ENCODE assay signal across 12 mouse cellular contexts in genomic region chr8:13204371-13205140, GRCm38 (mm10). TPM values are rescaled to one million over a fixed set of nuclear protein-coding genes. Genes with fewer than 3 reads are reported as not detected.
DNase-seq lines count a peak whose midpoint lies in the region; ATAC-seq and TF ChIP-seq lines count a peak whose summit lies in the region.
"Had no signal": no experiment of that assay in that cellular context is flagged by ENCODE, and none has a peak within 500 bp of the region (broad histone marks: within the 10 kb centered on the region; RNA-seq: fewer than 3 reads in every experiment).

No protein-coding gene starts in this region.

- no peak for TF ChIP-seq RAD21 in MEL (IDR thresholded peaks at IDR 0.05; ENCODE audit: low read depth, low read length)

- TF ChIP-seq EP300 in MEL (IDR thresholded peaks at IDR 0.05; ENCODE audit: low read depth in 1 of 2, low read length in 2 of 2): no peak

- no peaks in the 10 kb centered on the region for H3K36me3 ChIP-seq in heart, embryonic 11.5 days (ENCODE audit: control insufficient read depth, insufficient read depth, low read length)
- H3K36me3 ChIP-seq in MEL (ENCODE audit: control insufficient read depth in 1 of 2, insufficient read depth in 2 of 2, low read length in 2 of 2): peaks cover 0 to 49% of the 10 kb centered on the region in 2 experiments; a peak in 2 of 4 replicates
- no peaks in the 10 kb centered on the region for H3K36me3 ChIP-seq in intestine, embryonic 16.5 days (ENCODE audit: control insufficient read depth, insufficient read depth, low read length)
- H3K36me3 ChIP-seq: embryonic facial prominence, embryonic 12.5 days; limb, embryonic 15.5 days had no signal

- DNase-seq in heart, postnatal 4 days: no peak
- peak; percentile 80 for DNase-seq in MEL (ENCODE audit: low read depth, low spot score)
- DNase-seq in lung, postnatal 36 days: peak; percentile 87
- DNase-seq in frontal cortex, postnatal 36 days (ENCODE audit: low spot score in 2 of 2): no peak
- DNase-seq in left cerebral cortex, postnatal 36 days (ENCODE audit: low spot score in 2 of 2): no peak
- no peak for DNase-seq in right cerebral cortex, postnatal 14 days
- DNase-seq: thymus, postnatal 25 days had no signal

- ATAC-seq in heart, embryonic 11.5 days (replicated peaks; ENCODE audit: insufficient number of reproducible peaks, low FRiP score, low TSS enrichment): 0 out of 2 replicates have a peak, but pooled peaks have one; percentile 49
- peak; percentile 71 for ATAC-seq in intestine, embryonic 16.5 days

- peak overlapping the region; percentile 71 for H3K27ac ChIP-seq in heart, embryonic 11.5 days (ENCODE audit: low read depth, low read length)
- H3K27ac ChIP-seq in MEL (ENCODE audit: control insufficient read depth, low read depth, low read length): 0 out of 2 replicates have a peak overlapping the region, but pooled peaks have one; percentile 25
- H3K27ac ChIP-seq in intestine, embryonic 16.5 days (ENCODE audit: low read length): peak overlapping the region; percentile 63
- H3K27ac ChIP-seq: embryonic facial prominence, embryonic 12.5 days; limb, embryonic 15.5 days had no signal

- peaks cover 23% of the 10 kb centered on the region for H3K4me1 ChIP-seq in heart, embryonic 11.5 days (ENCODE audit: control insufficient read depth, insufficient read depth, low read length)
- H3K4me1 ChIP-seq in MEL (ENCODE audit: control insufficient read depth in 1 of 2, insufficient read depth in 2 of 2, low read length in 2 of 2): peaks cover 22 to 63% of the 10 kb centered on the region in 2 experiments
- H3K4me1 ChIP-seq in intestine, embryonic 16.5 days (ENCODE audit: control insufficient read depth, insufficient read depth, low read length): peaks cover 11% of the 10 kb centered on the region

- H3K9ac ChIP-seq in heart, embryonic 11.5 days (ENCODE audit: low read depth, low read length): peak overlapping the region; percentile 17; the same call in 1 of the 2 replicates
- H3K9ac ChIP-seq in MEL (ENCODE audit: control insufficient read depth, low read depth, low read length, poor library complexity, severe bottlenecking): no peak overlapping the region
- no peak overlapping the region for H3K9ac ChIP-seq in intestine, embryonic 16.5 days (ENCODE audit: low read depth, low read length)
- H3K9ac ChIP-seq: embryonic facial prominence, embryonic 12.5 days; limb, embryonic 15.5 days had no signal

- no peaks in the 10 kb centered on the region for H3K9me3 ChIP-seq in heart, embryonic 11.5 days (replicated peaks; ENCODE audit: control insufficient read depth, low read length)
- H3K9me3 ChIP-seq in MEL (replicated peaks; ENCODE audit: insufficient read depth, low read length): no peaks in the 10 kb centered on the region
- H3K9me3 ChIP-seq in intestine, embryonic 16.5 days (ENCODE audit: control insufficient read depth, low read length): no peaks in the 10 kb centered on the region
- H3K9me3 ChIP-seq: embryonic facial prominence, embryonic 12.5 days; limb, embryonic 15.5 days had no signal

- 66% methylated on average over 12 of the region's 12 CpGs for WGBS in heart, embryonic 11.5 days (ENCODE audit: insufficient replicate concordance)
- whole genome bisulfite sequencing in intestine, embryonic 16.5 days: 55% methylated on average over 12 of the region's 12 CpGs

- peaks cover 1% of the 10 kb centered on the region; the same call in 1 of the 2 replicates for H3K79me2 ChIP-seq in MEL (ENCODE audit: control insufficient read depth, insufficient read depth, low read length, poor library complexity)

- peaks cover 15% of the 10 kb centered on the region; the same call in 1 of the 2 replicates for H3K27me3 ChIP-seq in heart, embryonic 11.5 days (ENCODE audit: control insufficient read depth, insufficient read depth, low read length)
- no peaks in the 10 kb centered on the region for H3K27me3 ChIP-seq in MEL (ENCODE audit: control insufficient read depth in 1 of 2, insufficient read depth in 2 of 2, low read length in 2 of 2)
- 0 out of 2 replicates have a peak, but pooled peaks cover 10% of the 10 kb centered on the region for H3K27me3 ChIP-seq in intestine, embryonic 16.5 days (replicated peaks; ENCODE audit: control insufficient read depth, insufficient read depth, low read length)

- no peak overlapping the region for H3K4me3 ChIP-seq in heart, embryonic 11.5 days (ENCODE audit: low read depth, low read length)
- no peak overlapping the region for H3K4me3 ChIP-seq in MEL (ENCODE audit: control insufficient read depth in 1 of 2, insufficient read depth in 1 of 2, low read depth in 2 of 2, low read length in 2 of 2)
- H3K4me3 ChIP-seq in intestine, embryonic 16.5 days (ENCODE audit: low read length): no peak overlapping the region
- H3K4me3 ChIP-seq: embryonic facial prominence, embryonic 12.5 days; limb, embryonic 15.5 days had no signal

- H3K4me2 ChIP-seq in heart, embryonic 11.5 days: no peak overlapping the region; the same call in 1 of the 2 replicates
- 0 out of 2 replicates have a peak overlapping the region, but pooled peaks have one; percentile 1 for H3K4me2 ChIP-seq in intestine, embryonic 16.5 days (ENCODE audit: low read depth, low read length)
- H3K4me2 ChIP-seq: embryonic facial prominence, embryonic 12.5 days; limb, embryonic 15.5 days had no signal

- intact Hi-C loops in left cerebral cortex, postnatal 36 days (cut with DNase I): no loop called here

- TF ChIP-seq POLR2A in MEL (IDR thresholded peaks at IDR 0.05; ENCODE audit: control insufficient read depth in 1 of 2, insufficient read depth in 1 of 2, low read depth in 1 of 2, low read length in 2 of 2, poor library complexity in 1 of 2): no peak

- TF ChIP-seq CTCF in MEL (IDR thresholded peaks at IDR 0.05 in 2 of 3, conservative IDR thresholded peaks at IDR 0.05 in 1 of 3; ENCODE audit: control insufficient read depth in 1 of 3, insufficient read depth in 1 of 3, low read depth in 2 of 3, low read length in 3 of 3, poor library complexity in 1 of 3, severe bottlenecking in 1 of 3): no peak

TF ChIP-seq in MEL, 35 proteins besides CTCF, POLR2A, EP300 and RAD21:
- TF ChIP-seq E2F4 (IDR thresholded peaks at IDR 0.05; ENCODE audit: borderline replicate concordance, low read depth, low read length) (no peak), ZNF384 (IDR thresholded peaks at IDR 0.05; ENCODE audit: low read depth, low read length) (no peak), NELFE (IDR thresholded peaks at IDR 0.05; ENCODE audit: low read depth, low read length) (no peak), ZC3H11A (IDR thresholded peaks at IDR 0.05; ENCODE audit: low read depth, low read length) (no peak), ELF1 (IDR thresholded peaks at IDR 0.05; ENCODE audit: low read depth, low read length) (no peak), RCOR1 (IDR thresholded peaks at IDR 0.05; ENCODE audit: low read depth, low read length) (no peak), ZMIZ1 (IDR thresholded peaks at IDR 0.05; ENCODE audit: low read depth, low read length) (no peak), USF2 (IDR thresholded peaks at IDR 0.05; ENCODE audit: borderline replicate concordance in 1 of 2, insufficient read depth in 1 of 2, low read depth in 1 of 2, low read length in 2 of 2) (no peak), GATA1 (IDR thresholded peaks at IDR 0.05; ENCODE audit: low read depth, low read length) (no peak), MYC (IDR thresholded peaks at IDR 0.05; ENCODE audit: low read depth, low read length) (no peak; the same call in 1 of the 2 replicates), HCFC1 (IDR thresholded peaks at IDR 0.05; ENCODE audit: low read depth, low read length) (no peak), ETS1 (IDR thresholded peaks at IDR 0.05; ENCODE audit: low read depth, low read length) (peak; percentile 31; the same call in 1 of the 2 replicates), TBP (IDR thresholded peaks at IDR 0.05; ENCODE audit: low read depth, low read length) (no peak), MXI1 (IDR thresholded peaks at IDR 0.05; ENCODE audit: low read depth, low read length) (peak; percentile 25; the same call in 1 of the 2 replicates), MYB (IDR thresholded peaks at IDR 0.05; ENCODE audit: low read depth, low read length) (no peak), BHLHE40 (IDR thresholded peaks at IDR 0.05; ENCODE audit: borderline replicate concordance, low read depth, low read length) (no peak), GABPA (IDR thresholded peaks at IDR 0.05; ENCODE audit: low read depth, low read length) (no peak), TAL1 (IDR thresholded peaks at IDR 0.05; ENCODE audit: low read length) (no peak), MAZ (IDR thresholded peaks at IDR 0.05; ENCODE audit: low read depth, low read length) (0 out of 2 replicates have a peak, but pooled peaks have one; percentile 52)
TF ChIP-seq in MEL: peak in this region for 3.

RNA-seq across cellular contexts. Expression of gene Grtp1, which starts 4.1 kb away (rescaled TPM):
- 28.2 and 30.6 TPM in 2 replicates for polyA plus RNA-seq in heart, embryonic 11.5 days (2014; fragmentation: Nextera tagmentation; extraction: Ambion mirVana)
- total RNA-seq in heart, postnatal 4 days (2021): 1 to 10 TPM; 6.1 TPM
- 8.2 and 11.9 TPM in 2 replicates for total RNA-seq in MEL (2012; rRNA removed)
- polyA plus RNA-seq in MEL (2012; ENCODE audit: insufficient read depth in 1 of 2, insufficient read length in 2 of 2, low read depth in 1 of 2, low replicate concordance in 2 of 2, missing spikeins in 1 of 2): 10 to 100 TPM in 1 of 2 experiments, not detected in 1; 15.1 TPM
- 71.7 and 75.3 TPM in 2 replicates for polyA plus RNA-seq in intestine, embryonic 16.5 days (2015; fragmentation: Nextera tagmentation; extraction: Ambion mirVana)
- total RNA-seq in left cerebral cortex, postnatal 36 days (2021): 1 to 10 TPM; 4.8 to 5.5 TPM

RNA-seq across cellular contexts. Expression of gene Lamp1, which starts 45.6 kb away (rescaled TPM):
- polyA plus RNA-seq in heart, embryonic 11.5 days (2014; fragmentation: Nextera tagmentation; extraction: Ambion mirVana): 334 and 393 TPM in 2 replicates
- total RNA-seq in heart, postnatal 4 days (2021): 100 to 1,000 TPM; 282 to 294 TPM
- total RNA-seq in MEL (2012; rRNA removed): 191 and 205 TPM in 2 replicates
- polyA plus RNA-seq in MEL (2012; ENCODE audit: insufficient read depth in 1 of 2, insufficient read length in 2 of 2, low read depth in 1 of 2, low replicate concordance in 2 of 2, missing spikeins in 1 of 2): 100 to 1,000 TPM; 109 to 233 TPM
- 256 and 550 TPM in 2 replicates for polyA plus RNA-seq in intestine, embryonic 16.5 days (2015; fragmentation: Nextera tagmentation; extraction: Ambion mirVana)
- total RNA-seq in left cerebral cortex, postnatal 36 days (2021): 100 to 1,000 TPM; 258 to 303 TPM

RNA-seq across cellular contexts. Expression of gene Adprhl1, which starts 49.4 kb away (rescaled TPM):
- 132 and 142 TPM in 2 replicates for polyA plus RNA-seq in heart, embryonic 11.5 days (2014; fragmentation: Nextera tagmentation; extraction: Ambion mirVana)
- 100 to 1,000 TPM; 376 to 389 TPM for total RNA-seq in heart, postnatal 4 days (2021)
- not detected in 2 replicates for total RNA-seq in MEL (2012; rRNA removed)
- polyA plus RNA-seq in MEL (2012; ENCODE audit: insufficient read depth in 1 of 2, insufficient read length in 2 of 2, low read depth in 1 of 2, low replicate concordance in 2 of 2, missing spikeins in 1 of 2): not detected
- polyA plus RNA-seq in intestine, embryonic 16.5 days (2015; fragmentation: Nextera tagmentation; extraction: Ambion mirVana): 0.29 and 0.40 TPM in 2 replicates
- 1 to 10 TPM; 1.2 to 1.4 TPM for total RNA-seq in left cerebral cortex, postnatal 36 days (2021)
- total RNA-seq: neutrophil, adult 5-6 weeks had no signal

Comparison
In these comparisons a context has a peak if more than half of its experiments do, and no peak if none do; other contexts are left out.
1. DNase-seq: peak in MEL (single experiment) and lung, postnatal 36 days (single experiment); none in heart, postnatal 4 days (single experiment), frontal cortex, postnatal 36 days (0 of 2), left cerebral cortex, postnatal 36 days (0 of 2) and right cerebral cortex, postnatal 14 days (single experiment).
2. RNA of gene Adprhl1, which starts 49.4 kb away (total RNA-seq): 376 to 389 TPM in heart, postnatal 4 days; 1.2 to 1.4 TPM in left cerebral cortex, postnatal 36 days and not detected in MEL; every median in the first group is over 100 times any median in the second.
3. Peak in every context shown above with its lines, with median percentiles within 50 percentile points of each other: H3K27ac ChIP-seq.